Mouse (Mus musculus): ENCODE results near the gene Cep170. TPM values are rescaled to one million over a fixed set of nuclear protein-coding genes. Genes with fewer than 3 reads are reported as not detected.

Cep170 gene
- polyA plus RNA-seq, 1 experiment from 2014 or later = 117 TPM

GRCm38 (mm10) chr1:176697091-176697490, 116.8 kb downstream of the Cep170 start:
- WGBS = 20% methylated on average over 7 of the region's 7 CpGs
- ATAC-seq = no peak
- no peaks in the 10 kb centered on the region for H3K36me3 ChIP-seq (ENCODE audit: control insufficient read depth, insufficient read depth, low read length)
- H3K9ac ChIP-seq (ENCODE audit: low read depth, low read length) = no peak overlapping the region
- H3K4me2 ChIP-seq (ENCODE audit: low read length) = no peak overlapping the region
- H3K9me3 ChIP-seq (replicated peaks; ENCODE audit: control insufficient read depth, low read length, poor library complexity, severe bottlenecking) = no peaks in the 10 kb centered on the region
- H3K4me1 ChIP-seq (ENCODE audit: control insufficient read depth, insufficient read depth, low read length) = no peaks in the 10 kb centered on the region
- H3K4me3 ChIP-seq (ENCODE audit: low read depth, low read length) = no peak overlapping the region
- H3K27me3 ChIP-seq (ENCODE audit: control insufficient read depth, insufficient read depth, low read depth, low read length) = no peaks in the 10 kb centered on the region
- H3K27ac ChIP-seq (ENCODE audit: low read length) = no peak overlapping the region

DNA sequence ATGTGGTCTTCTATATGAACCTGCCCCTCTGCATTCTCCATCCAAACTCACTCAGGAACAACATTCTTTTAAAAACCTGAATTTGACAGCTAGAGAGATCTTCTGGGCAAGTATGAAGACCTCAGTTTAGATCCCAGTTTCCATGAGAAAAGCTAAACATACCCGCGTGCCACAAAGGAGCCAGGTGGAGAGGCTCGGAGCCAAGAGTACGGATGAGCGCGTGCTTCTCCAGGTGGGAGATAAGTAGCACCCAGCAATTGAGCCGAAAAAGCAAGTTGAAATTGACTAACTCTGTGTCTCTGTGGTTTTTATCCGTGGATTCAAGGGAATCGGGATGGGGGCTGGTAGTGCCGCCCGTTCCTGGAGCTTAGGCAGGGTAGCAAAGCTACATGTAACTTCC, 122.8 kb downstream of the Cep170 start:
- Histone ChIP-seq H3K4me1 (ENCODE audit: control insufficient read depth, insufficient read depth, low read length) (no peaks in the 10 kb centered on the region), H3K4me3 (ENCODE audit: low read depth, low read length) (no peak overlapping the region), H3K4me2 (ENCODE audit: low read length) (no peak overlapping the region), H3K9ac (ENCODE audit: low read depth, low read length) (no peak overlapping the region), H3K27ac (ENCODE audit: low read length) (no peak overlapping the region), H3K27me3 (ENCODE audit: control insufficient read depth, insufficient read depth, low read depth, low read length) (no peaks in the 10 kb centered on the region), H3K36me3 (ENCODE audit: control insufficient read depth, insufficient read depth, low read length) (no peaks in the 10 kb centered on the region), H3K9me3 (replicated peaks; ENCODE audit: control insufficient read depth, low read length, poor library complexity, severe bottlenecking) (no peaks in the 10 kb centered on the region)
- 95% methylated on average over 11 of the region's 11 CpGs for WGBS
- no peak for ATAC-seq

DNA sequence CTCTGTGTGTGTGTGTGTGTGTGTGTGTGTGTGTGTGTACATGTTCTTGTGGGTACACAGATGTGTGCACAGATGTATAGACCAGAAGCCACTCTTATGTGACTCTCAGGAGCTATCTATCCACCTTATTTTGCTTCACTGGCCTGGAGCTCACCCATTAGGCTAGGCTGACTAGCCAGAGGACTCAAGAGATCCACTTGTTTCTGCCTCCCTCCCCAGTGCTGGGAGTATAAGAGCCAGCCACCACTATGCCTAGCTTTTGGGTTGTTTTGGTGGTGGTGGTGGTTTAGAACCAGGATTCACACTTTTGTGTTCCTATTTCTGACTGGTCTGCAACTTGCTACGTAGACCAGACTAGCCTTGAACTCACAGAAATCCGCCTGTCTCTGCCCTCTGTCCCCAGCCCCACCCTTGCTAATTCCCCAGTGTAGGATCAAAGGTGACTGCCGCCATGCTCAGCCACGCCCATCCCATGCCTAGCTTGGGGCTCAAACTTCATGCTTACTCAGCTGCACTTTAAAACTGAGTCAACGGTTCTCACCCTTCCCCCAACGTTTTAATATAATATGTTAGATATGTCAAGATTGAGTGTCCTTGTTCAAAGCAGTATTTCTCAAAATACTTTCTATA, 125.5 kb downstream of the Cep170 start:
- H3K27me3 ChIP-seq (ENCODE audit: control insufficient read depth, insufficient read depth, low read depth, low read length) = no peaks in the 10 kb centered on the region

More for the DNA sequence above, 125.5 kb downstream of the Cep170 start:
- WGBS = 86% methylated on average over 6 of the region's 6 CpGs
- Histone ChIP-seq H3K9ac (ENCODE audit: low read depth, low read length) (no peak overlapping the region), H3K27ac (ENCODE audit: low read length) (no peak overlapping the region), H3K4me3 (ENCODE audit: low read depth, low read length) (no peak overlapping the region), H3K4me2 (ENCODE audit: low read length) (no peak overlapping the region), H3K36me3 (ENCODE audit: control insufficient read depth, insufficient read depth, low read length) (no peaks in the 10 kb centered on the region), H3K4me1 (ENCODE audit: control insufficient read depth, insufficient read depth, low read length) (no peaks in the 10 kb centered on the region), H3K9me3 (replicated peaks; ENCODE audit: control insufficient read depth, low read length, poor library complexity, severe bottlenecking) (no peaks in the 10 kb centered on the region)
- no peak for ATAC-seq

MicroRNAs within 50 kb of the gene (microRNA counts, 519-probe panel; counts per million panel counts)
- microRNA mmu-miR-350 = 3,001 counts per million, percentile 87 among the panel's probes with 10 or more counts

Small RNA genes within 50 kb of the gene (microRNA-seq; reads per million reads assigned to microRNA genes)
- 647 reads per million, percentile 75 among the genes with 10 or more reads in this experiment for gene Mir350

Other genes starting within 250 kb of the Cep170 start
- gene Sdccag8, start 593 bp upstream of the Cep170 start, polyA plus RNA-seq (2015; fragmentation: Nextera tagmentation; extraction: Ambion mirVana) = 25.6 and 27.4 TPM in 2 replicates